Mouse (Mus musculus): Measurements from ENCODE around the gene Nsmce1.

GRCm38 (mm10) chr7:125515081-125515853 lies 23.9 kb upstream of the Nsmce1 start:
- no peak for TF ChIP-seq CTCF (IDR thresholded peaks at IDR 0.05; ENCODE audit: extremely low read depth, insufficient read length, insufficient replicate concordance, low read depth, low read length)
- TF ChIP-seq POLR2A (IDR thresholded peaks at IDR 0.05; ENCODE audit: low read depth, low read length): no peak

Measured in small intestine, adult 2 months (tissue).